Mouse (Mus musculus) liver, adult 2 months (tissue): Measurements from ENCODE around the gene Churc1.

Source experiments
- CTCF ChIP-seq: fragments of 200-500 bp; IDR thresholded peaks from 2 replicates; pipeline ENCODE4 v1.5.1; 2011; ENCODE audit warnings: low read depth, low read length, control low read depth
- POLR2A ChIP-seq: fragments of 200-500 bp; IDR thresholded peaks from 2 replicates; pipeline ENCODE4 v1.6.1; 2011; ENCODE audit warnings: low read length, control low read depth; ENCODE audit not compliant: insufficient read depth; ENCODE audit errors: extremely low read depth

- TF ChIP-seq CTCF = no peak
- TF ChIP-seq POLR2A = no peak
Measured at GRCm38 (mm10) chr12:76796938-76797539, 31.7 kb downstream of the Churc1 start.
